Mouse (Mus musculus): ENCODE measurements at regions not wholly inside any gene's neighbourhood (a gene's known extent, or its start where the extent isn't known, plus 50 kb on each side); places are given as distances from the start of the nearest gene placed in this dataset.

- H3K27me3 ChIP-seq = no peaks in the 10 kb centered on the region
- no peak for ATAC-seq (ENCODE audit: insufficient read depth)
- no peak overlapping the region for H3K4me2 ChIP-seq
- WGBS (ENCODE audit: insufficient replicate concordance) = 70% methylated on average over 11 of the region's 11 CpGs
- no peaks in the 10 kb centered on the region for H3K9me3 ChIP-seq (replicated peaks)
- H3K27ac ChIP-seq (replicated peaks) = no peak overlapping the region
- no peak overlapping the region for H3K4me3 ChIP-seq (replicated peaks)
- H3K4me1 ChIP-seq (replicated peaks) = no peaks in the 10 kb centered on the region
- H3K36me3 ChIP-seq (replicated peaks) = no peaks in the 10 kb centered on the region
- H3K9ac ChIP-seq = no peak overlapping the region
Measured at GRCm38 (mm10) chr1:190365126-190365525, 194.6 kb upstream of the Prox1 start.

GRCm38 (mm10) chr1:190360661-190361060 lies 190.1 kb upstream of the Prox1 start:
- Histone ChIP-seq H3K27me3 (no peaks in the 10 kb centered on the region), H3K4me3 (replicated peaks) (no peak overlapping the region), H3K4me2 (no peak overlapping the region), H3K9ac (no peak overlapping the region), H3K36me3 (replicated peaks) (no peaks in the 10 kb centered on the region), H3K27ac (replicated peaks) (no peak overlapping the region), H3K4me1 (replicated peaks) (no peaks in the 10 kb centered on the region), H3K9me3 (replicated peaks) (no peaks in the 10 kb centered on the region)
- ATAC-seq (ENCODE audit: insufficient read depth) = no peak
- 68% methylated on average over 5 of the region's 5 CpGs for WGBS (ENCODE audit: insufficient replicate concordance)

GRCm38 (mm10) chr1:190357779-190358178 lies 187.3 kb upstream of the Prox1 start:
- Histone ChIP-seq H3K36me3 (replicated peaks) (no peaks in the 10 kb centered on the region), H3K27me3 (no peaks in the 10 kb centered on the region), H3K4me3 (replicated peaks) (no peak overlapping the region), H3K9me3 (replicated peaks) (no peaks in the 10 kb centered on the region), H3K27ac (replicated peaks) (no peak overlapping the region), H3K4me2 (no peak overlapping the region), H3K4me1 (replicated peaks) (no peaks in the 10 kb centered on the region), H3K9ac (no peak overlapping the region)
- ATAC-seq (ENCODE audit: insufficient read depth) = no peak
- 42% methylated on average over 5 of the region's 5 CpGs for WGBS (ENCODE audit: insufficient replicate concordance)

GRCm38 (mm10) chr1:190347610-190348009 lies 177.1 kb upstream of the Prox1 start:
- no peaks in the 10 kb centered on the region for H3K9me3 ChIP-seq (replicated peaks)
- 65% methylated on average over 5 of the region's 5 CpGs for WGBS (ENCODE audit: insufficient replicate concordance)
- no peak overlapping the region for H3K4me2 ChIP-seq
- no peak overlapping the region for H3K4me3 ChIP-seq (replicated peaks)
- no peaks in the 10 kb centered on the region for H3K36me3 ChIP-seq (replicated peaks)
- H3K4me1 ChIP-seq (replicated peaks) = no peaks in the 10 kb centered on the region
- H3K27me3 ChIP-seq = no peaks in the 10 kb centered on the region
- ATAC-seq (ENCODE audit: insufficient read depth) = no peak
- no peak overlapping the region for H3K27ac ChIP-seq (replicated peaks)
- no peak overlapping the region for H3K9ac ChIP-seq

- Histone ChIP-seq H3K4me2 (no peak overlapping the region), H3K27ac (replicated peaks) (no peak overlapping the region), H3K9me3 (replicated peaks) (no peaks in the 10 kb centered on the region), H3K36me3 (replicated peaks) (no peaks in the 10 kb centered on the region), H3K9ac (no peak overlapping the region), H3K4me1 (replicated peaks) (no peaks in the 10 kb centered on the region), H3K4me3 (replicated peaks) (no peak overlapping the region), H3K27me3 (no peaks in the 10 kb centered on the region)
- 53% methylated on average over 8 of the region's 8 CpGs for WGBS (ENCODE audit: insufficient replicate concordance)
- ATAC-seq (ENCODE audit: insufficient read depth) = no peak
Measured at GRCm38 (mm10) chr1:190340715-190341114, 170.2 kb upstream of the Prox1 start.

GRCm38 (mm10) chr1:190334471-190334870 lies 164.0 kb upstream of the Prox1 start:
- Histone ChIP-seq H3K27ac (replicated peaks) (no peak overlapping the region), H3K36me3 (replicated peaks) (no peaks in the 10 kb centered on the region), H3K9ac (no peak overlapping the region), H3K4me2 (no peak overlapping the region), H3K4me1 (replicated peaks) (no peaks in the 10 kb centered on the region), H3K9me3 (replicated peaks) (no peaks in the 10 kb centered on the region), H3K27me3 (no peaks in the 10 kb centered on the region), H3K4me3 (replicated peaks) (no peak overlapping the region)
- no peak for ATAC-seq (ENCODE audit: insufficient read depth)
- WGBS (ENCODE audit: insufficient replicate concordance) = 36% methylated on average over 2 of the region's 2 CpGs

GRCm38 (mm10) chr1:190334053-190334452 lies 163.5 kb upstream of the Prox1 start:
- Histone ChIP-seq H3K4me1 (replicated peaks) (no peaks in the 10 kb centered on the region), H3K9me3 (replicated peaks) (no peaks in the 10 kb centered on the region), H3K9ac (no peak overlapping the region), H3K27me3 (no peaks in the 10 kb centered on the region), H3K36me3 (replicated peaks) (no peaks in the 10 kb centered on the region), H3K27ac (replicated peaks) (no peak overlapping the region), H3K4me3 (replicated peaks) (no peak overlapping the region), H3K4me2 (no peak overlapping the region)
- WGBS (ENCODE audit: insufficient replicate concordance) = 63% methylated on average over 8 of the region's 8 CpGs
- ATAC-seq (ENCODE audit: insufficient read depth) = no peak

- no peak overlapping the region for H3K4me3 ChIP-seq (replicated peaks)
- no peak overlapping the region for H3K4me2 ChIP-seq
- no peaks in the 10 kb centered on the region for H3K4me1 ChIP-seq (replicated peaks)
- H3K27ac ChIP-seq (replicated peaks) = no peak overlapping the region
- no peaks in the 10 kb centered on the region for H3K36me3 ChIP-seq (replicated peaks)
- WGBS (ENCODE audit: insufficient replicate concordance) = 48% methylated on average over 3 of the region's 3 CpGs
- no peaks in the 10 kb centered on the region for H3K9me3 ChIP-seq (replicated peaks)
- no peaks in the 10 kb centered on the region for H3K27me3 ChIP-seq
- no peak for ATAC-seq (ENCODE audit: insufficient read depth)
- H3K9ac ChIP-seq = no peak overlapping the region
Measured at GRCm38 (mm10) chr1:190332001-190332400, 161.5 kb upstream of the Prox1 start.

GRCm38 (mm10) chr1:190324562-190324961 lies 154.0 kb upstream of the Prox1 start:
- Histone ChIP-seq H3K27ac (replicated peaks) (no peak overlapping the region), H3K9ac (no peak overlapping the region), H3K4me3 (replicated peaks) (no peak overlapping the region), H3K4me2 (no peak overlapping the region), H3K9me3 (replicated peaks) (no peaks in the 10 kb centered on the region), H3K27me3 (no peaks in the 10 kb centered on the region), H3K36me3 (replicated peaks) (no peaks in the 10 kb centered on the region), H3K4me1 (replicated peaks) (no peaks in the 10 kb centered on the region)
- WGBS (ENCODE audit: insufficient replicate concordance) = 66% methylated on average over 6 of the region's 6 CpGs
- ATAC-seq (ENCODE audit: insufficient read depth) = no peak

- 75% methylated on average over 9 of the region's 9 CpGs for WGBS (ENCODE audit: insufficient replicate concordance)
- H3K27ac ChIP-seq (replicated peaks) = no peak overlapping the region
- no peak for ATAC-seq (ENCODE audit: insufficient read depth)
- H3K4me2 ChIP-seq = no peak overlapping the region
- no peaks in the 10 kb centered on the region for H3K9me3 ChIP-seq (replicated peaks)
- H3K4me3 ChIP-seq (replicated peaks) = no peak overlapping the region
- no peaks in the 10 kb centered on the region for H3K36me3 ChIP-seq (replicated peaks)
- no peaks in the 10 kb centered on the region for H3K4me1 ChIP-seq (replicated peaks)
- no peaks in the 10 kb centered on the region for H3K27me3 ChIP-seq
- no peak overlapping the region for H3K9ac ChIP-seq
Measured at GRCm38 (mm10) chr1:190323671-190324070, 153.2 kb upstream of the Prox1 start.

- 54% methylated on average over 5 of the region's 5 CpGs for WGBS (ENCODE audit: insufficient replicate concordance)
- H3K4me1 ChIP-seq (replicated peaks) = no peaks in the 10 kb centered on the region
- H3K36me3 ChIP-seq (replicated peaks) = no peaks in the 10 kb centered on the region
- H3K9ac ChIP-seq = no peak overlapping the region
- H3K27me3 ChIP-seq = no peaks in the 10 kb centered on the region
- no peak overlapping the region for H3K27ac ChIP-seq (replicated peaks)
- no peak overlapping the region for H3K4me2 ChIP-seq
- no peak overlapping the region for H3K4me3 ChIP-seq (replicated peaks)
- no peaks in the 10 kb centered on the region for H3K9me3 ChIP-seq (replicated peaks)
- no peak for ATAC-seq (ENCODE audit: insufficient read depth)
Measured at GRCm38 (mm10) chr1:190316175-190316574, 145.7 kb upstream of the Prox1 start.

GRCm38 (mm10) chr1:190309831-190310230 lies 139.3 kb upstream of the Prox1 start:
- H3K27me3 ChIP-seq = no peaks in the 10 kb centered on the region

More at GRCm38 (mm10) chr1:190309831-190310230, 139.3 kb upstream of the Prox1 start:
- WGBS (ENCODE audit: insufficient replicate concordance) = 72% methylated on average over 6 of the region's 6 CpGs
- H3K4me1 ChIP-seq (replicated peaks) = no peaks in the 10 kb centered on the region
- H3K9me3 ChIP-seq (replicated peaks) = no peaks in the 10 kb centered on the region
- H3K27ac ChIP-seq (replicated peaks) = no peak overlapping the region
- no peak overlapping the region for H3K4me3 ChIP-seq (replicated peaks)
- H3K9ac ChIP-seq = no peak overlapping the region
- no peak overlapping the region for H3K4me2 ChIP-seq
- H3K36me3 ChIP-seq (replicated peaks) = no peaks in the 10 kb centered on the region
- no peak for ATAC-seq (ENCODE audit: insufficient read depth)

Measured in liver, embryonic 15.5 days (tissue).